Mouse (Mus musculus) heart, embryonic 15.5 days (tissue): ENCODE data around the gene Thbs2. TPM values are rescaled to one million over a fixed set of nuclear protein-coding genes. Genes with fewer than 3 reads are reported as not detected.

Experiments used
- ATAC-seq: fragments of 200-750 bp; cut with Nextera tagmentation; replicated peaks from 2 replicates; pipeline ENCODE4 v1.8.0; 2017; ENCODE audit warnings: low read depth, moderate TSS enrichment; ENCODE audit not compliant: insufficient number of reproducible peaks, insufficient read depth, low FRiP score
- H3K27ac ChIP-seq: fragments of 300-500 bp; sonication (generic); 2 replicates; pipeline ENCODE4 v1.5.1; 2015; ENCODE audit warnings: mild to moderate bottlenecking, inconsistent platforms
- H3K27me3 ChIP-seq: fragments of 300-500 bp; sonication (generic); 2 replicates; pipeline ENCODE4 v1.6.1; 2015; ENCODE audit warnings: inconsistent platforms
- H3K36me3 ChIP-seq: fragments of 300-500 bp; sonication (generic); 2 replicates; pipeline ENCODE4 v1.6.1; 2015; ENCODE audit warnings: mild to moderate bottlenecking, inconsistent platforms
- H3K4me1 ChIP-seq: fragments of 300-500 bp; sonication (generic); replicated peaks from 2 replicates; pipeline ENCODE4 v1.6.1; 2015; ENCODE audit warnings: inconsistent platforms
- H3K4me2 ChIP-seq: fragments of 300-500 bp; sonication (generic); 2 replicates; pipeline ENCODE4 v1.6.1; 2015; ENCODE audit warnings: inconsistent platforms, mild to moderate bottlenecking, moderate library complexity
- H3K4me3 ChIP-seq: fragments of 300-500 bp; sonication (generic); 2 replicates; pipeline ENCODE4 v1.5.1; 2015; ENCODE audit warnings: mild to moderate bottlenecking, inconsistent platforms
- H3K9ac ChIP-seq: fragments of 300-500 bp; sonication (generic); 2 replicates; pipeline ENCODE4 v1.6.1; 2015; ENCODE audit warnings: mild to moderate bottlenecking, inconsistent platforms
- H3K9me3 ChIP-seq: fragments of 300-500 bp; sonication (generic); replicated peaks from 2 replicates; pipeline ENCODE4 v1.6.1; 2016; ENCODE audit warnings: inconsistent platforms
- WGBS: fragments of 180-500 bp; shearing (Covaris S2); methylation state at CpG from one replicate; pipeline ENCODE4 v1.1.7; 2015; ENCODE audit warnings: mixed read lengths; 5-methylcytosine and 5-hydroxymethylcytosine counted together
- polyA plus RNA-seq: library from polyadenylated mRNA; unstranded; fragments of >200 nt; fragmentation: Nextera tagmentation; extraction: Ambion mirVana; gene quantifications from 2 replicates; pipeline ENCODE4 v1.2.1, GENCODE M21; 2015

Gene Thbs2
- polyA plus RNA-seq, 1 experiment from 2014 or later = 32.7 TPM

- 66% methylated on average over 8 of the region's 8 CpGs for WGBS
Measured at GRCm38 (mm10) chr17:14714782-14715181, 20.7 kb upstream of the Thbs2 start.

DNA sequence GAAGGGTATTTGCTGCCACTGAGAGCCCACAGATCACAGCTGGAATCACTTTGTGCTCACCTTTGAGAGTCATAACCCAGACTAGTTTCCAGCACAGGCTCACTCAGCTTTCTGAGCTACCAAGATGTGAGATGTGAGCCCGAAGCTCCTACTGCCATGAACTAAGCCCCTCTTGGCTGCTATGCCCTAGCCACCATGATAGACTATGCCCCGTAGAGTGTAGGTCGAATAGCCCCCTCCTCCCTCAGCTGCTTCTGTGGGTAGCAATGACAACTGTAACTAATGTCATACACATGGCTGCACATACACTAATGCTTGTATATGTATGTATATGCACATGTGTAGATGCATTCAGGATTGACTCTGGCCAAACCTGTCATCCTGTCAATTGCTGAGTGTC is 20.3 kb upstream of the Thbs2 start:
- no peak for ATAC-seq
- H3K4me3 ChIP-seq = no peak overlapping the region

More at GRCm38 (mm10) chr17:14714782-14715181, 20.7 kb upstream of the Thbs2 start:
- no peak overlapping the region for H3K9ac ChIP-seq
- no peaks in the 10 kb centered on the region for H3K27me3 ChIP-seq
- H3K9me3 ChIP-seq = no peaks in the 10 kb centered on the region
- no peak for ATAC-seq
- no peaks in the 10 kb centered on the region for H3K36me3 ChIP-seq
- no peak overlapping the region for H3K27ac ChIP-seq
- H3K4me2 ChIP-seq = no peak overlapping the region
- H3K4me1 ChIP-seq = no peaks in the 10 kb centered on the region
- no peak overlapping the region for H3K4me3 ChIP-seq

GRCm38 (mm10) chr17:14711784-14712183 is 17.7 kb upstream of the Thbs2 start:
- Histone ChIP-seq H3K27me3 (no peaks in the 10 kb centered on the region), H3K36me3 (no peaks in the 10 kb centered on the region), H3K9me3 (no peaks in the 10 kb centered on the region), H3K27ac (no peak overlapping the region), H3K4me2 (no peak overlapping the region), H3K9ac (no peak overlapping the region), H3K4me1 (no peaks in the 10 kb centered on the region), H3K4me3 (no peak overlapping the region)
- no peak for ATAC-seq
- 81% methylated on average over 3 of the region's 3 CpGs for WGBS

More for the DNA sequence above, 20.3 kb upstream of the Thbs2 start:
- Histone ChIP-seq H3K27ac (no peak overlapping the region), H3K4me1 (no peaks in the 10 kb centered on the region), H3K9ac (no peak overlapping the region), H3K36me3 (no peaks in the 10 kb centered on the region), H3K4me2 (no peak overlapping the region), H3K27me3 (no peaks in the 10 kb centered on the region), H3K9me3 (no peaks in the 10 kb centered on the region)
- WGBS = 86% methylated on average over 3 of the region's 3 CpGs

DNA sequence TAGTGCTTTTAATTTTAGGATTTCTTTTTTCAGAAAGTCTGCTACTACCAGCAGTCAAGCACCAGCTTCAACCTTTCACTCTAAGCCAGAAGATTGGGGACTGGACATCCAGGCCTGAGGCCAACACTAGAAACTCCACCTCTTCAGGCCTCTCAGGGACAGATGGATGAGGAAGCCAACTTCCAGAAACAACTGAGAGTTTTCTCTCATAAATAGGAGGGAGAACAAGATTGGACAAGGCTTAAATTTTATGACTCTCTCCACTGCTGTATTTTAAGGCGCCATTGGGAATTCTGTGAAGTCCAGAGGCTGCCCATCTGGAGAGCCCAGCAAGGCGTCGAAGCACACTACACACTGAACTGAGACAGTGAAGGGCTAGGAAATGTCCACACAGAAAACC is 17.0 kb upstream of the Thbs2 start:
- Histone ChIP-seq H3K9me3 (no peaks in the 10 kb centered on the region), H3K27me3 (no peaks in the 10 kb centered on the region), H3K27ac (no peak overlapping the region), H3K4me3 (no peak overlapping the region), H3K36me3 (no peaks in the 10 kb centered on the region), H3K4me1 (no peaks in the 10 kb centered on the region), H3K9ac (no peak overlapping the region), H3K4me2 (no peak overlapping the region)
- no peak for ATAC-seq
- 86% methylated on average over 3 of the region's 3 CpGs for WGBS

GRCm38 (mm10) chr17:14706066-14706465 is 12.0 kb upstream of the Thbs2 start:
- Histone ChIP-seq H3K36me3 (no peaks in the 10 kb centered on the region), H3K9me3 (no peaks in the 10 kb centered on the region), H3K4me1 (no peaks in the 10 kb centered on the region), H3K27ac (no peak overlapping the region), H3K4me2 (no peak overlapping the region), H3K4me3 (no peak overlapping the region), H3K9ac (no peak overlapping the region), H3K27me3 (no peaks in the 10 kb centered on the region)
- ATAC-seq = no peak
- WGBS = 68% methylated on average over 4 of the region's 4 CpGs

DNA sequence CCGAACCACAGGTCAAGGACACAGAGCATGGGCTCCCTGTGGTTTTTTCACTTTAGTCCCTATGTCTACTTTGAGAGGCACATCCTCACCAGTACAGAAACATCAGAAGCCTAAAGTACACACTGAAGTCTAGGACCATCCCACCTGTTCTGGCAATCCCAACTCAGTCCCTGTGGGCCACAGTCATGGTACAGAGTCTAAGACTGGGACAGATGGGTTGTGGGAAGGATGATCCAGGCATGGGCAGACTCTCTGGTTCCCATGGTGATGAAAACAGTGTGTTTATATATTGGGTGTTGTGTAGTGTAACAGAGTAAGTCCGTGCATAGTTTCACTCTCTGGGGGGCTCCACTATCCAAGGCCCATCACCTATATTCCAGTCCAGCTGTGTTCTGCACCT is 11.4 kb upstream of the Thbs2 start:
- ATAC-seq = no peak
- no peaks in the 10 kb centered on the region for H3K9me3 ChIP-seq
- no peak overlapping the region for H3K4me2 ChIP-seq
- WGBS = 83% methylated on average over 2 of the region's 2 CpGs
- H3K27me3 ChIP-seq = no peaks in the 10 kb centered on the region
- no peak overlapping the region for H3K9ac ChIP-seq
- H3K4me3 ChIP-seq = no peak overlapping the region
- no peaks in the 10 kb centered on the region for H3K36me3 ChIP-seq
- no peaks in the 10 kb centered on the region for H3K4me1 ChIP-seq
- no peak overlapping the region for H3K27ac ChIP-seq

DNA sequence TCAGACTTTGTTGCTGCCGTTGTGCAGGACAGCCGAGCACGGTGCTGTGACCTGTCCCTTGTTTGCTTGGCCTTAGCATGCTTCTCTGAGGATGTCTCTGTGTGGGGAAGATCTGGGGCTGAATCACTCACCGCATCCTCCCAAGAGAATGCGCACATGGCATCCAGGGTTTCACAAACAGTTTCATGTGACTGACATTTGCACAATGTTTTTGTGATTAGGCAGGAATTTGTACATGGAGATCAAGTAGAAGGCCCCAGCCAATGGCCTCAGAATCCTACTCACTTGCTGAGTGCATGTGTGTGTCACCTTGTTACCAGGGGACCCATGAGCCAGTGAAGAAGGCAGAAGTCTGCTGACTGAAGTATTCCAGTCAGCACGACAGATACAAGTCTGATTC is 9.7 kb upstream of the Thbs2 start:
- Histone ChIP-seq H3K9me3 (no peaks in the 10 kb centered on the region), H3K36me3 (no peaks in the 10 kb centered on the region), H3K9ac (no peak overlapping the region), H3K4me2 (no peak overlapping the region), H3K4me1 (no peaks in the 10 kb centered on the region), H3K27me3 (no peaks in the 10 kb centered on the region), H3K4me3 (no peak overlapping the region), H3K27ac (no peak overlapping the region)
- 54% methylated on average over 6 of the region's 6 CpGs for WGBS
- no peak for ATAC-seq

GRCm38 (mm10) chr17:14703268-14703667 is 9.2 kb upstream of the Thbs2 start:
- WGBS = 65% methylated on average over 4 of the region's 4 CpGs
- H3K9me3 ChIP-seq = no peaks in the 10 kb centered on the region
- no peak overlapping the region for H3K9ac ChIP-seq
- no peak overlapping the region for H3K4me3 ChIP-seq
- no peaks in the 10 kb centered on the region for H3K27me3 ChIP-seq
- no peak for ATAC-seq
- H3K4me2 ChIP-seq = no peak overlapping the region
- no peak overlapping the region for H3K27ac ChIP-seq
- H3K36me3 ChIP-seq = no peaks in the 10 kb centered on the region
- no peaks in the 10 kb centered on the region for H3K4me1 ChIP-seq

GRCm38 (mm10) chr17:14702701-14703100 is 8.7 kb upstream of the Thbs2 start:
- no peak overlapping the region for H3K27ac ChIP-seq
- WGBS = 45% methylated on average over 3 of the region's 3 CpGs
- no peak for ATAC-seq
- H3K9ac ChIP-seq = no peak overlapping the region
- H3K4me3 ChIP-seq = no peak overlapping the region
- no peaks in the 10 kb centered on the region for H3K9me3 ChIP-seq
- no peaks in the 10 kb centered on the region for H3K27me3 ChIP-seq
- no peak overlapping the region for H3K4me2 ChIP-seq
- no peaks in the 10 kb centered on the region for H3K36me3 ChIP-seq
- no peaks in the 10 kb centered on the region for H3K4me1 ChIP-seq

GRCm38 (mm10) chr17:14701891-14702290 is 7.9 kb upstream of the Thbs2 start:
- no peaks in the 10 kb centered on the region for H3K27me3 ChIP-seq
- H3K9me3 ChIP-seq = no peaks in the 10 kb centered on the region
- 61% methylated on average over 2 of the region's 2 CpGs for WGBS
- no peak overlapping the region for H3K4me2 ChIP-seq
- ATAC-seq = no peak
- no peaks in the 10 kb centered on the region for H3K4me1 ChIP-seq
- H3K9ac ChIP-seq = no peak overlapping the region
- H3K27ac ChIP-seq = no peak overlapping the region
- no peaks in the 10 kb centered on the region for H3K36me3 ChIP-seq
- H3K4me3 ChIP-seq = no peak overlapping the region

DNA sequence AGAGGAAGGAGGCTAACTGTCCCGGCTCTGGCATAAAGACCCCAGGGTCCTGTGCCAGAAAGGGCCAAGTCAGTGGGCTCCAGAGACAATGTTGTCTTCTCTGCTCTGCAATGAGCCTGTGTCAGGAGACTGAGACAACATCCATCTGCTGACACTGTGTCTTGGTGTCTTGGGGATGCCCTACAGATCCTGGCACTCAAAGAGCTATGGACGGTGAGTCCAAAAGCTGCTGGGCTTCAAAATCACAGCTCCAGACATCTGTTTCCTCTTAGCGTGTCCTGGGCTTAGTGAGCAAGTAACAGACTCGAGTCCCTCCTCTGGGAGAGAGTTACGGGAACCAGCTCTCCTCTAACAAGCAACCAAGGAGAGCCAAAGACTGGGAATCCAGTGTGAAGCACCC is 6.2 kb upstream of the Thbs2 start:
- H3K36me3 ChIP-seq = no peaks in the 10 kb centered on the region
- no peak overlapping the region for H3K4me2 ChIP-seq
- ATAC-seq = no peak
- H3K27ac ChIP-seq = no peak overlapping the region
- H3K9ac ChIP-seq = no peak overlapping the region
- WGBS = 59% methylated on average over 5 of the region's 5 CpGs
- H3K4me3 ChIP-seq = no peak overlapping the region
- no peaks in the 10 kb centered on the region for H3K4me1 ChIP-seq
- H3K27me3 ChIP-seq = no peaks in the 10 kb centered on the region
- H3K9me3 ChIP-seq = no peaks in the 10 kb centered on the region

GRCm38 (mm10) chr17:14698188-14698587 is 4.2 kb upstream of the Thbs2 start:
- 57% methylated on average over 6 of the region's 6 CpGs for WGBS
- H3K9ac ChIP-seq = no peak overlapping the region
- H3K4me3 ChIP-seq = no peak overlapping the region
- no peaks in the 10 kb centered on the region for H3K9me3 ChIP-seq
- no peak for ATAC-seq
- H3K4me1 ChIP-seq = peaks cover 6% of the 10 kb centered on the region; the same call in 1 of the 2 replicates
- no peak overlapping the region for H3K4me2 ChIP-seq
- no peaks in the 10 kb centered on the region for H3K36me3 ChIP-seq
- no peak overlapping the region for H3K27ac ChIP-seq
- no peaks in the 10 kb centered on the region for H3K27me3 ChIP-seq
